Mouse (Mus musculus): ENCODE measurements around the gene Sez6l.

Sez6l gene

GRCm38 (mm10) chr5:112583304-112583703 is 6.3 kb upstream of the Sez6l start:
- DNase-seq = no peak

DNA sequence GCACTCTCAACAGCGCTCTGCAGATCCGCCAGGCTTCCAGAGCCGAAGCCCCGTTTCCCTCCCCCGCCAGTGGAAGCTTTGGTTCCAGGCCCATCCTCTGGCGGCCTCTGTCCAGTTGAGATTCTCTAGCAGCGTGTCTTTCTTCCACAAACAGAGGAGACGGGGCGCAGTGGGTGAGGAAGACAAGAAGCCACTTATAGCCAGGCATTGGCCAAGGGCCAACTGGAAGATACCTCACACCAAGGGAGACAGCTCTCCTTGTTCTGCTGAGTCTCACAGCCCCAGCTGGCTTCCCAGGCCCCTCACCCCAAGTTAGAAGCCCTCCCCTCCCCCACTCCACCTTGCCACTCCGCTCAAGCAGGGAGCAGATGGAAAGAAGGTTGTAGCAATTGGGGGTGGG is 765 bp upstream of the Sez6l start:
- no peak for DNase-seq

- no peak for DNase-seq
Observed at GRCm38 (mm10) chr5:112576361-112576992, 508 bp downstream of the Sez6l start.

DNA sequence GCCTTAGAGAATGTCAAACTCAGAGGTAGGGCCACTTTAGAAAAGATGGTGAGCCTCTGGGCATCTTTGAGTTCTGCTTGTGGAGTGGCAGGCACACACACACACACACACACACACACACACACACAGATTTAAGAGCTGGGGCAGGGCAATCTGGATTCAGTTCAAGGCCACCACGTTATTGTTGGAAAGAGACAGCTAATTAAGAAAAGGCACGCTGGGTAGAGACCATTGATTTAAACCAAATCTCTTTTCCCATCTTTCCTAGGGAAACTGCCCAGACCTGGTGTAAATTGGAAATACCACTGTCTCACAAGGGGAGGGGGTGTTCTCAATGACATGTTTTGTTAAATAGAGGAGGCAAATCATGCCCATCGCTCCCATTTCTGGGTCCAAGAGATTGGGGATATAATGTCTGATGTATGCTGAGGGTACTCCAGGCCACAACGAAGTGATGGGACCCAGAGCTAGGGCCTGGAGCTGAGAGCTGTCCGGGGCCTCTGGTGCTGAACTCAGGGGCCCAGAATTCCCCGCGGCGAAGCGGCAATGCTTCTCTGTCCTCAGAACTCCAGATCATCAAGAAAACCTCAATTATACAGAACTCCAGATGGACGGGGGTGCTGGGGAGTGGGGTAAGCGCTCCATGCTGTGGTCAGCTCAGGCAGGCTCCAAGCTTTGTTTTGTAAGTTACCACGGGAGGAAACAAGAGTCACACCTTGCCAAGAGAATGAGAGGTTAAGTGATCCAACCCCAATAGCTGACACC is 1.7 kb downstream of the Sez6l start:
- no peak for DNase-seq

DNA sequence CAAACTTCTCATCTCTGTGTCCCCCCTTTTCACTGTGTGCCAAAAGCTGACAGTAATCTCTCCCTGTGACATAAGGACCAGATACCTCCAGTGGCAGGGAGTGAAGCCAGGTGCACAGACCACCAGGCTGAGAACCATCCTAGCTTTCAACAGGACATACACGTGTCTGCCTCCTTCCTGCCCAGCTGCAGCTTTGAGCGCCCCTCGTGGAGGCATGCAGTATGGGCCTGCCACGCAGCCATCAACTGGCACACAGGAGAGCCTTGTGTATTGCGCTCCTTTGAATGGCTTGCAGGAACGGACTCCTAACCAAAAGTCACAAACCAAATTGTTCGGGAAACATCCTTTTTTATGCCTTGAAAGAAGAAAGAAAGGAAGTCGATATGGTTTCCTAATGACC is 3.1 kb downstream of the Sez6l start:
- no peak for DNase-seq

GRCm38 (mm10) chr5:112572217-112572616 is 4.8 kb downstream of the Sez6l start:
- DNase-seq = no peak

DNA sequence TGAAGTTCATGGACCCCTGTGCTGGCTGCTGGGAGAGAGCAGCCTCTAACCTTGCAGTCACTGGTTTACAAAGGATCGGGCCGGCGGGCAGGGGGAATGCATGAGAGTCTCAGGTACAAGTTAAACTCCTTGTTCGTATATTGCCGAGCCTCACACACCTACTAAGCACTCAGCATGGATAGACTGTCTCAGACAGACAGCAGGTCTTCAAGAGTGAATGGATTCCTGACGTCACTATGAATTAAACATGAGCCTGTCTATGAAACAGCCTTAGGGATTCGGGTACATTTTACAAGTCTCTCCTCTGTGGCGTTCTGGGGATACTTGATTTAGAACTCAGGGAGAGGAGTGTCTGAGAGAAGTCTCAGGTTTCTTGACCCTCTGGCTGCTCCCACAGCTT is 11.5 kb downstream of the Sez6l start:
- no peak for DNase-seq

GRCm38 (mm10) chr5:112565083-112565482 is 11.9 kb downstream of the Sez6l start:
- no peak for DNase-seq

DNA sequence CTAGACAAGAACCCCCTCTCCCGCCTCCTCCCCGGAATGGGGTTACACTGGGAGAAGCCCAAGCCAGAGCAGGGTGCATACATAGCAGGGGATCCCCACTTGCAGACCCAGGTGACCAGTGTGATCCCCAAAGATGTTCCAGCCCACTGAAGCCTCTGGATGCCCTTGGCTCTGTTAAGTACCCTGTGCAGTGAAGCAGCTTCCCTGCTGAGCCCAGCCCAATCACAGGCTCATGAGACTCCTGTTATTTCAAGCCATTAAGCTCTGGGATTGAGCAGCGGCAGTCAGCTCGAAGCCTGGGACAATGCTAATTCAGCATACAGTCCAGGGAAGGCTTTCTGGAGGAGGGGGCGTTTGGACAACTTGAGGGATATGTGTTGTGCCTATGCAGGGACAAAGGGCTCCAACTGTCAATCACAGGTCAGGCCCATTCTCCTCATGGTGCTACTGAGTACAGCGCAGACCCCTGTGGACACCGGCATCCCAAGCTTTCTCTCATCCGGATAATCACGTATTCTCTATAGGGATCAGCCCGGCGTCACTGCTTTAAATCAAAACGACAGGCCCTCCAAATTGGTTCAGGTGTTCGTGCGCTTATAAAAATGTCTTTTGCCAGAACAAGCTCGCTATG is 16.0 kb downstream of the Sez6l start:
- no peak for DNase-seq

DNA sequence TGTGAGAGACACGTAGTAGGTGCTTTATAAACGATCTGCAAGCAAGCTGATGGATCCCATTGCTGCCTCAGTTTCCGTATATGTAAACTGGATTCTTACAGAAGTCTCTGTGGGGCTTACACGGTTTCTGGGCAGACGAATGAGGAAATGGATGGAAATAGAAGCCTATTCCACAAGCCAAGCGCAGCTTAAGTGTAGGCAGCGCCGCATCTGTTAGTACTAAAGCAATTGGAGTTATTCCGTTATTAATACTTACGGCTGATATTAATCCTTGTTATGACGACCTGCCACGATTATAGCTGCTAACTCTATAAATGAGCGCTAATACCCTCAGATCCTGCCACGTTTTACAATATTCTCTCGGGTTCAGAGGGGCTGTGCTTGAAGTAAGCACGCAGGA is 16.8 kb downstream of the Sez6l start:
- DNase-seq = no peak

DNA sequence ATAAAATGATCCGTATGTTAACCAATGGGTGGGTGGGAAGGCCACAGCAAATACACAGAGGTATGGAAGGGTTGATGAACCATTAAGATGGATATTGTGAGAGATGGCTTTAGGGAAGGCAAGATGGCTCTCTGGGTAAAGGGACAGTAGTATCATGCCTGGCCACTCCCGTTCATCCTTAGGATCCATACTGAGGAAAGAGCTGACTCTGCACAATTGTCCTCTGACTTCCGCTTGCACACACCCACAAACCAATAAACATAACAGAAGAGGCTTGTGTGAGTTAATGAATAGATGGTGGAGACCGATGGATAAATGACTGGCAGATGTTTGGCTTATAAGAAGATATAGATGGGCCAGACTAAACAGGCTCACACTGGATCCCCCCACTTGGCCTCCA is 19.6 kb downstream of the Sez6l start:
- DNase-seq = no peak

GRCm38 (mm10) chr5:112556640-112557039 is 20.3 kb downstream of the Sez6l start:
- DNase-seq = no peak

DNA sequence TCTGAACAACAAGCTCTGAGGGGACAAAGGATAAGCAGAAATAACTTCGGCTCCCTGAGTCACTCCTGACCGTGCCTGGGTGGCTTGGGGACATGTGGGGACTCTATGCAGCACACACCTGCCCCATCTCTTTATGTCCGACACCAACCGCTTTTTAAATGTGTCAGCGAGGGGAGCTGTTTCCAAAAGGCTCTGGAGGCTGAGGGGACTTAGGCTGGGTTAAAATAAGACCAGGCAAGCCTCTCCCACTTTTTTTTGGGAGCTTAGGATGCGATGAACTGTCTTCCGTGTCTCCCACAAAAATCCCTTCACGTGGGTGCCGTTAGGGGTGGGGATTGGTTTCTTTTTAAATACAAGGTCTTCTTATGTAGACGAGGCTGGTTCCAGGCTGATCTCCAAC is 22.5 kb downstream of the Sez6l start:
- DNase-seq = no peak

- DNase-seq = no peak
Observed at GRCm38 (mm10) chr5:112552786-112553185, 24.2 kb downstream of the Sez6l start.

DNA sequence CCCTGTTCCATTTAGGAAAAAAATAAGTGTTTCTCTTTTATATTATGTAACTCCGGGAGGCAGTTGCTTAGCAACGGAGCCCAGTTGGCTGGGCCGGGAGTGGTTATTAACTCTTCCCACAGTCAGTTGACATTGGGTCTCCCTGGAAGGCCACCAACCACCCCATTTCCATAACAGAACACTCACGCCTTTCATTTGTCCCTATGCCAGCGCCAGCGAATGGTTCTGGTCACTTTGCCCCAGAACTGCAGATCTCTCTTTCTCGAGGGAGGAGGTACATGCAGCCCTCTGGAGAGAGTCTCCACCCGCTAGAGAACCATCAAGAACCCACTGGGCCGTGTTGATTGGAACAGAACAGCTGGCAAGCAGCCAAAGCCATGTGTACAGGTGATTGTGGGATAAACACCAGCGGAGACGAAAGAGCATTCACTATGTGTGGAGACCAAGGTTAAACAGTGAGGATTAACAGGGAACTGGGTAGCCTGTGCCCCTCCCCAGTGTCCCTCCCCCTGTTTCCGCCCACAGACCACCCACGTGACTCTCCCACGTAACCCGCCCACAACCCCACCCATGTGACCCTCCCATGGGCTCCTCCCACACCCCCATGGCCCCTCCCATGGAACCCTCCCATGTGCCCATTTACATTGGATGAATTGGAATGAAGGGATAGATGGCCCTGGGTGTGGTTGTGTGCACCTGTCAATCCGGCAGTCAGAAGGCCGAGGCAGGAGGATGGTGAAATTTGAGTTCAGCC is 24.8 kb downstream of the Sez6l start:
- no peak for DNase-seq

DNA sequence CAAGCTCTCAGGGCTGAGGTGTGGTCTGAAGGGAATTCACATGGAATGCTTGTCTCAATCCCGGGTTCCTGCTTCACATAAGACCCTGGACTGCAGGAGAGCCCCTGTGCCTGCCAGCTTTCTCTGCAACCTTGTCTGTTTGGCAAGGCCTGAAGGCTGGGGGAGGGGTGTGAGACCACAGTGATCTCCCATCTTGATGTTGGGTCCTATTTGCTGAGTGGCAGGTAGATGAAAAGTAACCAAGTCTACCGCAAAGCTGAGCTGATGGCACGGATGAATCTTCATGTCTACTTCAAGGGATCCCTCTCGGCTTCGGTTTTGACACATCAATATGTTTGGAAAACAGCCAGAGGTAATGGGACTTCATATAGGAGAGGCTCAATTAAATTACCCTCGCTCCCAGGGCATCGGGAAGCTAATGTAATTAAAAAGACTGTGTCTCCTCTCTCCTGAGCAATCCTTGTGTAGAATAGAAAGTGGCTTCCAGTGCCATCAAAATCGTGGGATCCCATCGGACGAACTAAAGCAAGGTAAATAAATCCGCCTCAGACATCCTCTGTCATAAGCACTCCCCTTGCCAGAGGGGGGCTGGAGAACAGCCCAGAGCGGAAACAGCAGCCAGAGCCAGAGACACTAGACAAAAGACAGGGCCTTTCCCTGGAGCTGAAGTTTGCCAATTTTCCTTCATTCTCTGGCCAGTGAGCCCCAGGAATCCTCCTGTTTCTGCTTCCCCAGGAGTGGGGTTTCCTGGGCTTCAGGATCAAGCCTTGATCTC is 28.0 kb downstream of the Sez6l start:
- DNase-seq = no peak

GRCm38 (mm10) chr5:112546771-112547170 is 30.2 kb downstream of the Sez6l start:
- DNase-seq = no peak

DNA sequence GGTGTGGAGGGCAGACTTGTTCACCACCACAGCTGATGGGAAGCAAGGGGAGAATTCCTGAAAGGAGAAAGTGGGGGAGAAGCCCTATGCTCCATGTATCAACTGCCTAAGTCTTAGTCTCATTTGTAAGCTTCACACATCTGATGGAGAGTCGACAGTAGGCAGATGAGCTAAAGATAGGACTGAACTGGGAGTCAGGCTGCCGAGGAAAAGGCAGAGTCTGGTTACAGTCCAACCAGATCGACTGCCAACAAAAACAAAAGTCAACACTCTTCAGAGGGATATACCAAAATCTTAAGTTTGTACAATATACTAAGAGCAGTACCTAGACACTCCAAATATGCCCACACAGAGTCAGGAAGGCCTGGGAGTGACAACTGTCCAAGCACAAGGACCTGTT is 38.7 kb downstream of the Sez6l start:
- DNase-seq = no peak

- no peak for DNase-seq
Observed at GRCm38 (mm10) chr5:112535868-112536267, 41.1 kb downstream of the Sez6l start.

GRCm38 (mm10) chr5:112534146-112534545 is 42.8 kb downstream of the Sez6l start:
- no peak for DNase-seq

DNA sequence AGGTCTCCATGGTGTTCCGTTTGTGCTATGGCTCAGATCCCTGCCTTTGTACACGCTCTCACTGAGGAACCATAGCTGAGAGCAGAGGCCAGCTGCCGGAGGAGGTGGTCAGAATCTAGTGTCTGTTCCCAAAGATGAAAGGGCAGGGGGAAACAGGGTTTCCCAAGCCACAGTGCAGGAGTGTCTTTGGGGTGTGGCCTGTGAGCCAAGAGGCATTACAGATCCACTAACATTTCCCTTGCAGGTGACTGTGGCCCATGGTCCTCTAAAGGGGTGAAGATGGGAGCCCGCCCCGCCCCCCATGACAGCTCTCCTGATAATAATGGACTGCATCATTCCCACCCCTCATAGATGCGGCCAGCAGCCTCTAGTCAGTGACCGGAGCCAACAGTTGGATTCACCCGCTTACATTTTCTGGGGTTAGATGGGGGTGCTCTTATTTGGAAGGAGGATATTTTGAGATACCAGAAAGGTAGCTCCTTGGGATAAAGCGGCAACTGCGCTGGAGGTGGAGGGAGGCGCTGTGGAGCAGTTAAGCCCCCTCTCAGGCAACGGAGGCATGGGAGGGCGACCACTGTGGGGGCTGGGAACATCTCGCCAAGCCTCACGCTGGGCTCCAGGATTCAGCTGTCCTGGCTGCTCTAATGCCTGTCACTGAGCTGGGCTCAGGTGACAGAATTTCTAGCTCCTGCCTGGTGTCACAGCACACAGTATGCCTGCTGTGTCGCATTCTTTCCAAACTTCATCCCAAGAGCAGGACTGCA is 43.5 kb downstream of the Sez6l start:
- no peak for DNase-seq

- no peak for DNase-seq
Observed at GRCm38 (mm10) chr5:112532894-112533293, 44.1 kb downstream of the Sez6l start.

Data from B cell, adult 2 months (primary cell).